Comparison of ENCODE assay signal across 19 mouse cellular contexts in the genomic region with DNA sequence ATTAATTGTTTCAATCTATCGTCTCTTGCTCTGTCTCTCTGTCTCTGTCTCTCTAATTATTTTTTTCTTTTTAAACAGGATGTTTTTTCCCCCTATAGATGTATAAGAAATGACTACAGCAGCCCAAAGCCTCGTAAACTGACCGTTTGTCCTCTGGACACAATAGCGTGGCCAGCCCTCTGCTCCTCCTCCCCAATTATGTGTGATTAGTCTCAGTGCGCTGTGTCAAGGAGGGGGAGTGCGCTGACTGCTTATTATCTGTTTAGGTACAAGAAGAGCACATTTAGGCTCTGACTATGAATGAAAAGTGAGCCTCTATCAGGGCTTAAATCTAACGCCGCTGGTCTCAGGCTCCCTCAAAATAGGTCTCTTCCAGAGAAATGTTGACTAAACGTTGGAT.
DNase-seq lines count a peak whose midpoint lies in the region; ATAC-seq lines count a peak whose summit lies in the region.
"Had no signal": no experiment of that assay in that cellular context is flagged by ENCODE, and none has a peak within 500 bp of the region (broad histone marks: within the 10 kb centered on the region; RNA-seq: fewer than 3 reads in every experiment).

No protein-coding gene starts in this region.

- peaks cover 98% of the 10 kb centered on the region for H3K27me3 ChIP-seq in forebrain, embryonic 10.5 days (ENCODE audit: poor library complexity, severe bottlenecking)
- H3K27me3 ChIP-seq in forebrain, embryonic 13.5 days = peaks cover 85% of the 10 kb centered on the region
- H3K27me3 ChIP-seq in midbrain, embryonic 14.5 days (ENCODE audit: control insufficient read depth, insufficient read depth, low read length) = peaks cover 95% of the 10 kb centered on the region
- peaks cover 72% of the 10 kb centered on the region for H3K27me3 ChIP-seq in midbrain, embryonic 16.5 days (ENCODE audit: control insufficient read depth, insufficient read depth, low read depth, low read length)
- peaks cover 98% of the 10 kb centered on the region for H3K27me3 ChIP-seq in embryonic facial prominence, embryonic 14.5 days (replicated peaks; ENCODE audit: control insufficient read depth, insufficient read depth, low read length)

- no peak overlapping the region for H3K27ac ChIP-seq in forebrain, embryonic 10.5 days
- no peak overlapping the region for H3K27ac ChIP-seq in forebrain, embryonic 13.5 days
- no peak overlapping the region for H3K27ac ChIP-seq in midbrain, embryonic 14.5 days (replicated peaks; ENCODE audit: low read depth, low read length)
- no peak overlapping the region for H3K27ac ChIP-seq in midbrain, embryonic 16.5 days (ENCODE audit: low read length)
- H3K27ac ChIP-seq in embryonic facial prominence, embryonic 14.5 days (replicated peaks; ENCODE audit: low read depth, low read length) = no peak overlapping the region
- H3K27ac ChIP-seq: heart, adult 2 months; heart, embryonic 13.5 days; hindbrain, embryonic 14.5 days; limb, embryonic 13.5 days; liver, embryonic 12.5 days had no signal

- no peak for DNase-seq in forebrain, embryonic 10.5 days (ENCODE audit: extremely low spot score, low spot score)
- DNase-seq in midbrain, embryonic 14.5 days = peak; percentile 38
- DNase-seq in embryonic facial prominence, embryonic 14.5 days (ENCODE audit: low spot score) = peak; percentile 50
- DNase-seq in retina, postnatal 1 day = peak; percentile 96
- DNase-seq in left cerebral cortex, postnatal 14 days (ENCODE audit: low spot score in 2 of 2) = no peak
- DNase-seq in thymus, postnatal 10 days (ENCODE audit: low spot score in 2 of 2) = no peak
- DNase-seq: adrenal gland, postnatal 25 days; cerebellum, adult 9-10 months; gastrocnemius, postnatal 36 days; heart, adult 2 months; kidney, adult 8-10 months; lung, adult 18-20 months; thymus, postnatal 25 days had no signal

- peaks cover 79% of the 10 kb centered on the region for H3K4me1 ChIP-seq in forebrain, embryonic 10.5 days
- H3K4me1 ChIP-seq in forebrain, embryonic 13.5 days = peaks cover 31% of the 10 kb centered on the region
- H3K4me1 ChIP-seq in midbrain, embryonic 14.5 days (ENCODE audit: control insufficient read depth, insufficient read depth, low read length) = peaks cover 13% of the 10 kb centered on the region
- H3K4me1 ChIP-seq in midbrain, embryonic 16.5 days (ENCODE audit: control insufficient read depth, insufficient read depth, low read length) = peaks cover 2% of the 10 kb centered on the region; the same call in 1 of the 2 replicates
- H3K4me1 ChIP-seq in embryonic facial prominence, embryonic 14.5 days (ENCODE audit: control insufficient read depth, insufficient read depth, low read length) = no peaks in the 10 kb centered on the region
- H3K4me1 ChIP-seq: liver, embryonic 12.5 days had no signal

- ATAC-seq in forebrain, embryonic 13.5 days = no peak
- ATAC-seq in midbrain, embryonic 14.5 days (ENCODE audit: low FRiP score, low TSS enrichment) = no peak
- ATAC-seq in midbrain, embryonic 16.5 days = no peak
- ATAC-seq in embryonic facial prominence, embryonic 14.5 days (ENCODE audit: low read depth) = peak; percentile 65; the same call in 1 of the 2 replicates
- ATAC-seq: liver, embryonic 12.5 days had no signal

- peak overlapping the region; percentile 37 for H3K4me3 ChIP-seq in forebrain, embryonic 10.5 days
- no peak overlapping the region for H3K4me3 ChIP-seq in forebrain, embryonic 13.5 days
- no peak overlapping the region for H3K4me3 ChIP-seq in midbrain, embryonic 14.5 days (replicated peaks; ENCODE audit: low read depth, low read length)
- no peak overlapping the region for H3K4me3 ChIP-seq in midbrain, embryonic 16.5 days (ENCODE audit: low read depth, low read length)
- no peak overlapping the region for H3K4me3 ChIP-seq in embryonic facial prominence, embryonic 14.5 days (ENCODE audit: low read depth, low read length)
- H3K4me3 ChIP-seq: heart, adult 2 months; limb, embryonic 13.5 days; liver, embryonic 12.5 days had no signal

- H3K36me3 ChIP-seq in forebrain, embryonic 10.5 days (replicated peaks) = no peaks in the 10 kb centered on the region
- no peaks in the 10 kb centered on the region for H3K36me3 ChIP-seq in forebrain, embryonic 13.5 days (ENCODE audit: poor library complexity, severe bottlenecking)
- H3K36me3 ChIP-seq in midbrain, embryonic 14.5 days (ENCODE audit: control insufficient read depth, insufficient read depth, low read length) = no peaks in the 10 kb centered on the region
- no peaks in the 10 kb centered on the region for H3K36me3 ChIP-seq in midbrain, embryonic 16.5 days (ENCODE audit: control insufficient read depth, insufficient read depth, low read length)
- H3K36me3 ChIP-seq in embryonic facial prominence, embryonic 14.5 days (ENCODE audit: control insufficient read depth, insufficient read depth, low read length) = no peaks in the 10 kb centered on the region
- H3K36me3 ChIP-seq: heart, embryonic 13.5 days; limb, embryonic 13.5 days; liver, embryonic 12.5 days had no signal

- 3% methylated on average over 9 of the region's 9 CpGs for WGBS in forebrain, embryonic 10.5 days
- WGBS in forebrain, embryonic 13.5 days = 2% methylated on average over 9 of the region's 9 CpGs
- WGBS in midbrain, embryonic 14.5 days = 2% methylated on average over 9 of the region's 9 CpGs
- WGBS in midbrain, embryonic 16.5 days = 8% methylated on average over 9 of the region's 9 CpGs
- 7% methylated on average over 9 of the region's 9 CpGs for WGBS in embryonic facial prominence, embryonic 14.5 days

- no peaks in the 10 kb centered on the region for H3K9me3 ChIP-seq in forebrain, embryonic 10.5 days
- no peaks in the 10 kb centered on the region for H3K9me3 ChIP-seq in forebrain, embryonic 13.5 days (replicated peaks)
- H3K9me3 ChIP-seq in midbrain, embryonic 14.5 days (ENCODE audit: control insufficient read depth, low read length) = no peaks in the 10 kb centered on the region
- no peaks in the 10 kb centered on the region for H3K9me3 ChIP-seq in midbrain, embryonic 16.5 days (replicated peaks; ENCODE audit: control insufficient read depth, low read length, poor library complexity, severe bottlenecking)
- H3K9me3 ChIP-seq in embryonic facial prominence, embryonic 14.5 days (ENCODE audit: control insufficient read depth, low read length) = no peaks in the 10 kb centered on the region
- H3K9me3 ChIP-seq: heart, embryonic 13.5 days; limb, embryonic 13.5 days; liver, embryonic 12.5 days had no signal

- no peak overlapping the region; the same call in 1 of the 2 replicates for H3K4me2 ChIP-seq in forebrain, embryonic 13.5 days
- no peak overlapping the region for H3K4me2 ChIP-seq in midbrain, embryonic 14.5 days (ENCODE audit: low read length)
- no peak overlapping the region for H3K4me2 ChIP-seq in midbrain, embryonic 16.5 days (ENCODE audit: low read length)
- H3K4me2 ChIP-seq in embryonic facial prominence, embryonic 14.5 days (ENCODE audit: low read depth, low read length) = no peak overlapping the region
- H3K4me2 ChIP-seq: hindbrain, embryonic 14.5 days had no signal

- no peak overlapping the region for H3K9ac ChIP-seq in forebrain, embryonic 13.5 days
- no peak overlapping the region for H3K9ac ChIP-seq in midbrain, embryonic 14.5 days (replicated peaks; ENCODE audit: low read length)
- no peak overlapping the region for H3K9ac ChIP-seq in midbrain, embryonic 16.5 days (ENCODE audit: low read depth, low read length)
- no peak overlapping the region for H3K9ac ChIP-seq in embryonic facial prominence, embryonic 14.5 days (ENCODE audit: low read depth, low read length)
- H3K9ac ChIP-seq: heart, embryonic 13.5 days; hindbrain, embryonic 14.5 days; limb, embryonic 13.5 days; liver, embryonic 12.5 days had no signal

- intact Hi-C loops in left cerebral cortex, postnatal 14 days (cut with DNase I) = loop anchor here (10.0 kb wide), 1 partner anchor 264 kb away; no protein-coding TSS in a partner anchor

Comparison
In these comparisons a context has a peak if more than half of its experiments do, and no peak if none do; other contexts are left out.
1. DNase-seq: peak in midbrain, embryonic 14.5 days (single experiment), embryonic facial prominence, embryonic 14.5 days (single experiment) and retina, postnatal 1 day (single experiment); none in forebrain, embryonic 10.5 days (single experiment), left cerebral cortex, postnatal 14 days (0 of 2) and thymus, postnatal 10 days (0 of 2).